Mouse (Mus musculus) common myeloid progenitor, adult 5-6 weeks (primary cell): ENCODE results near the gene Opa3. TPM values are rescaled to one million over a fixed set of nuclear protein-coding genes. Genes with fewer than 3 reads are reported as not detected.

Experiments used
- ATAC-seq: replicated peaks from 2 replicates; pipeline ENCODE4 v1.8.0; 2016; ENCODE audit warnings: low read depth, mild to moderate bottlenecking, moderate TSS enrichment, inconsistent platforms; ENCODE audit not compliant: poor library complexity, severe bottlenecking
- total RNA-seq: library from RNA; stranded (forward); fragments of 200-1000, 187-1606 nt; gene quantifications from 2 replicates; pipeline ENCODE4 v1.2.3, GENCODE M21; 2017

Opa3 gene
- total RNA-seq, 1 experiment from 2014 or later: 24.0 TPM

DNA sequence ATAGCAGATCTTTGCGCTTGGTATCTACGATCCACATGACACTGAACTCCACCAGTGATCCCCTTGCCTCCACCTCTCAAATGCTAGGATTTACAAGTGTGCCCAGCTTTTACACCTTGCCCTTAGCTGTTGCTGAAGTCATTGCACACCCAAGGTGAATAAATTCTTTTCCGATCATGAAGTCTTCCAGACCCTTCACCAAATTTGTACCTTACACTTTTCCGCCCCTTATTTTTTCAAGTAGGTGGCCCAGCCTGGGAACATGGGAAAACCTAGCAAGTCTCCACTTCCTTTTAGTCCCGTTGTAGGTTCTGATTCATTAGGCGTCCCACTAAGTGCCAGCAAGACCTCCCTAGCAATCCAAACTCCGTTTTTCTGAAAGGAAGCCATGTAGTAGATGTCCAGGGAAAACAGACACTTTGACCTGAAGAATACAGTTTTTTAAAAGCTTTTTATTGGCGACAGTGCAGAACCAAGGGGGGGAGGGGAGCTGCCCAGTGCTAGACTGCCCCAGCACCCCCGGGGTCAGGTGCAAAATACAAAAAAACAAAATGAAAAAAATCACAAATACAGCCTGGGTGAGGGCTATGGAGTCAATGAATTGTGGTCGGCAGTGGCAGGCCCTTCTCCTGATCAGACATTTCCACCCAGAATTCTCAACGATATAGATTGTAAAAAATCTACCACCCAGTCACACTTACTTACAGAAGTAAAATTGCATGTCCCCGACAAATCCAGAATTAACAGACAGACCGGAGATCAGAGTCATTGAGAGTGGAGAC is 74.3 kb downstream of the Opa3 start:
- ATAC-seq: no peak

DNA sequence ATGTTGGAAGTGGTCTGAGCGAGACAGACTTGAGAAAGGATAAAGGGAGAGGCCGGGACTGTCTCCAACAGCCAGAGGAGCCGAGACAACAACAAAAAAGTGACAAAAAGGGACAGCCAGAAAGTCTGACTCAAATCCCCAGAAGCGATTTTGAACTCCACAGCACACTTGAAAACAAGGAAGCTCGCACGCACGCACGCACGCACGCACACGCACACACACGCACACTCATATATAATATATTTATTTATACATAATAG is 74.8 kb downstream of the Opa3 start:
- no peak for ATAC-seq

DNA sequence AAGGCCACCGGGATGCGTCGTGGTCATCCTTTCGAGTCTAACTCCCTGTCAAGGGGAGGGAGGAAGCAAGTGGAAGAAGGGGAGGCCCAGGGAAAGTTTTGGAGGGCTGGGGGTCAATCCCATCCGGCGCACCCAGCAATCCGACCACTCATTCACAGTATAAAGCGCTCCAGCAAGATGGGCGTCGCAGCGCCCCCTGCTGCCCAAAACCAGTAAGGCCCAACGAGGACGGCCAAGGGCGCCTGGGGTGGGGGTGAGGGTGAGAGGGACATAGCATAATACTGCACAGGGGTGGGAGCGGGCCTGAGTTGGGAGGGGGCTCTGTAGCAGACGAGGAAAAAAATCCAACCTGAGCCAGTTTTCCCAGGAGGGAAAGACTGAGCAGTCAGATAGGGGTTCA is 75.6 kb downstream of the Opa3 start:
- no peak for ATAC-seq

DNA sequence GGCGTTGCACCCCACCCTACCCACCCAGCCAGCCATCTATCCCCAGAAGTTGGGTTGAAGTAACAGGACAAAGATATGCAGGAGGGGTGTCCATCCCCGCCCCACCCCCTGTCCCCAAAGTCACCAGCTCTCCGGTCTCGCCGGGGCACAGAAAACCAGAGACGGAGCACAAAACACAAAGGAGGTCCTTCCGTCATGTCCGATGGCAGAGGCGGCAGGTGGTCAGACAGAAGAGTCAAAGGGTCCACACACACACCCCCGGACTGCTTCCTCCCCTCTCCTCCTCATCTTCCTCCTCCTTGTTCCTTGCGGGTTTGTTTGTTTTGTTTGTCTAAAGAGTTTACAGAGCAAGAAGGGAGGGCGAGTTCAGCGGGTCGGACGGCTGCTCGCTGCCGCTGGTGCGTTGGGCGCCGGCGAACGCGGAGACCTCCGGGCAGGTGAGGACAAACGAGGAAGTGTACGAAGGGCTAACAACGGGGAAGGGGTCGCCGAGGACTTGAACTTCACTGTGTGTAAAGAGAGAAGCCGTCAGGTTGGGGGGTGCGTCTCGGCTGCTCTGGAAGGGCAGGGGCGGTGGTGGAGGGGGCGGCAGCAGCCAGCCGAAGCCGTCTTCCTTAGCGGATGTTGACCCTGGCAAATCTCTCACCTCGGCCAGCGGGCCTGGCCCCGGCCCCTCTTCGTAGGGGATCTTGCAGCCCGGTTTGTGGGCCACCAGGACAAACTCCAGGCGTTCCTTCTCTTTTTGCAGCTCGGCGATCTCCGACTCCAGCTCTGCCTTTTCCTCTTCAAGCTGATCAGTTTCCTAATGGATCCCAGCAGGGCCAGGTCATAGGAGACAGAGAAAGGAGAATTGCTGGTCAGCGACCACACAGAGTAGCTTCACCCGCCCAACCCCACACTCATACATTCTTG is 76.6 kb downstream of the Opa3 start:
- ATAC-seq: no peak

DNA sequence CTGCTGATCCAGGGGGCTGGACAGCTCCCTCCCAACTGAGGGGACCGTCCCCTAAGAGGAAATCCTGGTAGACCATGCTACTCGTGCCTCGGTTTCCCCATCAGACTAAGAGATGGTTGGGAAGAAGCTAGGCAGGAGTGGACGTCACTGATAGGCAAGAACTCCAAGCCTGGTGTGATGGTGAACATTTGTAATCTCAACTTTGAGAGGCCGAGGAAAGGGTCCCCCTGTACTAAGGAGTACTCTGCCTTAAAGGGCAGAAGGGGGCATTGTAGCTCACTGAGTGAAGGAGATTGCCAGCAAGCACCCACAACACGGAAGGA is 77.2 kb downstream of the Opa3 start:
- ATAC-seq: no peak

Other genes with a start within 250 kb of the Opa3 start
- gene Nanos2, start 240.9 kb upstream of the Opa3 start, total RNA-seq: not detected in 2 replicates
- gene Mypop, start 237.1 kb upstream of the Opa3 start, total RNA-seq: 0.64 TPM in 1 of 2 replicates, not detected in the other
- 13.1 and 14.6 TPM in 2 replicates for gene Irf2bp1, start 224.3 kb upstream of the Opa3 start, total RNA-seq
- 0.50 TPM in 1 of 2 replicates, not detected in the other for gene Foxa3, start 204.8 kb upstream of the Opa3 start, total RNA-seq
- gene Sympk, start 204.0 kb upstream of the Opa3 start, total RNA-seq: 48.9 and 54.0 TPM in 2 replicates
- not detected in 2 replicates for gene Rsph6a, start 173.6 kb upstream of the Opa3 start, total RNA-seq
- 6.3 and 12.7 TPM in 2 replicates for gene Dmwd, start 152.1 kb upstream of the Opa3 start, total RNA-seq
- gene Dmpk, start 144.5 kb upstream of the Opa3 start, total RNA-seq: 0.32 TPM in 1 of 2 replicates, not detected in the other
- gene Six5, start 133.7 kb upstream of the Opa3 start, total RNA-seq: 3.1 and 5.1 TPM in 2 replicates
- gene Gm4969, start 110.0 kb upstream of the Opa3 start, total RNA-seq: 0.68 and 1.5 TPM in 2 replicates
- gene Fbxo46, start 108.5 kb upstream of the Opa3 start, total RNA-seq: 5.7 and 6.6 TPM in 2 replicates
- 3.7 and 5.4 TPM in 2 replicates for gene Qpctl, start 79.0 kb upstream of the Opa3 start, total RNA-seq
- gene Snrpd2, start 78.6 kb upstream of the Opa3 start, total RNA-seq: 73.5 and 79.5 TPM in 2 replicates
- gene Gipr, start 62.2 kb upstream of the Opa3 start, total RNA-seq: not detected in 2 replicates
- 10.6 and 15.9 TPM in 2 replicates for gene Eml2, start 51.9 kb upstream of the Opa3 start, total RNA-seq
- gene Gpr4, start 15.8 kb upstream of the Opa3 start, total RNA-seq: not detected in 2 replicates
- 47.6 and 61.7 TPM in 2 replicates for gene Vasp, start 43.5 kb downstream of the Opa3 start, total RNA-seq
- gene Ppm1n, start 51.7 kb downstream of the Opa3 start, total RNA-seq: not detected in 2 replicates
- 0.14 TPM in 1 of 2 replicates, not detected in the other for gene Rtn2, start 54.3 kb downstream of the Opa3 start, total RNA-seq
- gene Fosb, start 81.7 kb downstream of the Opa3 start, total RNA-seq: 61.8 and 98.3 TPM in 2 replicates
- gene Ercc1, start 116.4 kb downstream of the Opa3 start, total RNA-seq: 17.1 and 18.9 TPM in 2 replicates
- 23.2 and 27.6 TPM in 2 replicates for gene Cd3eap, start 131.1 kb downstream of the Opa3 start, total RNA-seq
- gene Ppp1r13l, start 131.4 kb downstream of the Opa3 start, total RNA-seq: 0.82 and 0.96 TPM in 2 replicates
- gene Ercc2, start 153.7 kb downstream of the Opa3 start, total RNA-seq: 25.8 and 30.3 TPM in 2 replicates
- gene Klc3, start 175.8 kb downstream of the Opa3 start, total RNA-seq: not detected in 2 replicates
- gene Ckm, start 176.4 kb downstream of the Opa3 start, total RNA-seq: 1.5 and 3.6 TPM in 2 replicates
- 4.6 and 7.7 TPM in 2 replicates for gene Mark4, start 230.5 kb downstream of the Opa3 start, total RNA-seq
- 3.1 and 4.2 TPM in 2 replicates for gene Exoc3l2, start 235.0 kb downstream of the Opa3 start, total RNA-seq